Mouse (Mus musculus) midbrain, embryonic 10.5 days (tissue): Measurements from ENCODE around the gene Gxylt1. TPM values are rescaled to one million over a fixed set of nuclear protein-coding genes. Genes with fewer than 3 reads are reported as not detected.
"Not testable (repeated sequence)": the region's sequence is repeated elsewhere in the genome, so short reads cannot be mapped to it uniquely, and the experiment has no call there.

Source experiments
- DNase-seq: peaks from one replicate; pipeline ENCODE4 v3.0.0-alpha.2; 2017; ENCODE audit warnings: low spot score
- H3K27ac ChIP-seq: fragments of 300-500 bp; sonication (generic); replicated peaks from 2 replicates; pipeline ENCODE4 v1.5.1; 2016; ENCODE audit warnings: mild to moderate bottlenecking
- H3K27me3 ChIP-seq: fragments of 300-500 bp; sonication (generic); 2 replicates; pipeline ENCODE4 v1.6.1; 2016; ENCODE audit warnings: low read depth, mild to moderate bottlenecking; ENCODE audit not compliant: poor library complexity, severe bottlenecking
- H3K36me3 ChIP-seq: fragments of 300-500 bp; sonication (generic); 2 replicates; pipeline ENCODE4 v1.6.1; 2016; ENCODE audit warnings: mild to moderate bottlenecking, moderate library complexity
- H3K4me1 ChIP-seq: fragments of 300-500 bp; sonication (generic); 2 replicates; pipeline ENCODE4 v1.6.1; 2016
- H3K4me3 ChIP-seq: fragments of 300-500 bp; sonication (generic); 2 replicates; pipeline ENCODE4 v1.5.1; 2016; ENCODE audit warnings: mild to moderate bottlenecking, moderate library complexity
- H3K9me3 ChIP-seq: fragments of 300-500 bp; sonication (generic); replicated peaks from 2 replicates; pipeline ENCODE4 v1.6.1; 2016; ENCODE audit warnings: mild to moderate bottlenecking
- WGBS: fragments of 180-500 bp; shearing (Covaris S2); methylation state at CpG from one replicate; pipeline ENCODE4 v1.1.7; 2016; 5-methylcytosine and 5-hydroxymethylcytosine counted together
- polyA plus RNA-seq: library from polyadenylated mRNA; unstranded; fragments of >200 nt; fragmentation: Nextera tagmentation; extraction: Ambion mirVana; gene quantifications from 2 replicates; pipeline ENCODE4 v1.2.1, GENCODE M21; 2016

The Gxylt1 gene
- polyA plus RNA-seq, 1 experiment from 2014 or later = 12.8 TPM

- WGBS = 89% methylated on average over 8 of the region's 8 CpGs
- no peak for DNase-seq
- peaks cover 51% of the 10 kb centered on the region for H3K36me3 ChIP-seq
- no peaks in the 10 kb centered on the region for H3K4me1 ChIP-seq
- H3K4me3 ChIP-seq = no peak overlapping the region
- no peaks in the 10 kb centered on the region for H3K9me3 ChIP-seq
- H3K27me3 ChIP-seq = no peaks in the 10 kb centered on the region
- no peak overlapping the region for H3K27ac ChIP-seq
Measured at GRCm38 (mm10) chr15:93259933-93260332, 15.0 kb downstream of the Gxylt1 start.

DNA sequence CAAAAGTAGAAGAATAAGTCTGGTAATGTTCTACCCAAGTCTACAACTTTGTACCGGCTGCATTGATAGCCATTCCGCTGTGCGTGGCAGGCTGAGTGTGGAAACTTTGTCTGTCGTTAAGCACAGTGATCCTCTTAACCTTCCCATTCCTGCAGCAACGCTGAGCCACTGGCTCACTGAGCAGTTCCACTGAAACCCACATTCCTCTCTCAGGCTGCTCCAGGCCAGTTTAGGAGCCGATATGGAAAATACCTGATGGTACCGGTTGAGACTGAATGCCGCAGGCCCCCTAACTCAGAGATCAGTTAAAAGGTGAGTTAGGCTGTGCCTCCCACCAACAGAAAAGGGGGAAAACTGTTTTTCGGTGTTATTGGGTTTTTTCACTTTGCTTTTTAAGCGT, 19.7 kb downstream of the Gxylt1 start:
- Histone ChIP-seq H3K36me3 (peaks cover 77% of the 10 kb centered on the region), H3K9me3 (no peaks in the 10 kb centered on the region), H3K27ac (no peak overlapping the region), H3K4me1 (no peaks in the 10 kb centered on the region), H3K27me3 (no peaks in the 10 kb centered on the region), H3K4me3 (no peak overlapping the region)
- no peak for DNase-seq
- WGBS = 72% methylated on average over 10 of the region's 10 CpGs

DNA sequence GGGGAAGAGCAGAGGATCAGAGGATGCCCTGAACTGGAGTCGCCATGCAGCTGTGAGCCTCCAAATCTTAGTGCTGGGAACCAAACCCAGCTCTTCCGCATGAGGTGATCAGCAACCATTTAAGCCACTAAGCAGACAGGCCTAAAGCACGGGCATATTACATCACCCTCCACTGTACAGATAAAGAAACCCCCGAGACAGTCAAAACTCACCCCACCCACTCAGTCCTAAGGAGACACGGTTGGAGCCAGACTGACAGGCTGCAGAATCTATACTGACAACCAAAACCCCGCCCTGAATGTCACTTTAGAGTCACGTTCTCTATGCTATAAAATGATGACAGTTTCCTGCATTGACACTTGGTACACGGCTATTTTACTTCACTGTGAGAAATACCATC, 21.8 kb downstream of the Gxylt1 start:
- DNase-seq = no peak
- Histone ChIP-seq H3K4me1 (no peaks in the 10 kb centered on the region), H3K27me3 (no peaks in the 10 kb centered on the region), H3K4me3 (no peak overlapping the region), H3K36me3 (peaks cover 80% of the 10 kb centered on the region), H3K9me3 (no peaks in the 10 kb centered on the region), H3K27ac (no peak overlapping the region)
- WGBS = 89% methylated on average over 8 of the region's 8 CpGs

DNA sequence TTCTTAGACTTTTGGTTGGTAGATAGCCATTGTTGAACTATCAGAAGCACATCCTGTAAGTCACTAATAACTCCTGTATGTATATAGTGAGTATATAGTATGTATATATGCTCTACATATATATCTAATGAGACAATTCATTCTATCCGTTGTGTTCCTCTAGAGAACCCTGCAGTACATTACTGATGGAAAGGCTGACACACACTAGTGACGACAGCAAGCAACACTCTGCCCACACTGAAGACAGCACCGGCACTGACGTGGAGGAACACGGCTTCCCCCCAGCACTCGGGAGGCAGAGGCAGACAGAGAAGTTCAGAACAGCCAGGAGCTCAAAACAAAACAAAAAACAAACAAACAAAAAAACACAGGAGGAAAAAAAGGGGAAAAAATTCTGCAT, 22.6 kb downstream of the Gxylt1 start:
- Histone ChIP-seq H3K9me3 (no peaks in the 10 kb centered on the region), H3K4me1 (no peaks in the 10 kb centered on the region), H3K27me3 (no peaks in the 10 kb centered on the region), H3K36me3 (peaks cover 80% of the 10 kb centered on the region), H3K27ac (no peak overlapping the region), H3K4me3 (no peak overlapping the region)
- no peak for DNase-seq
- WGBS = 91% methylated on average over 6 of the region's 6 CpGs

- Histone ChIP-seq H3K27me3 (no peaks in the 10 kb centered on the region), H3K4me1 (no peaks in the 10 kb centered on the region), H3K4me3 (no peak overlapping the region), H3K27ac (no peak overlapping the region), H3K36me3 (peaks cover 80% of the 10 kb centered on the region), H3K9me3 (no peaks in the 10 kb centered on the region)
- 83% methylated on average over 13 of the region's 13 CpGs for WGBS
- no peak for DNase-seq
Measured at GRCm38 (mm10) chr15:93251553-93252250, 23.3 kb downstream of the Gxylt1 start.

DNA sequence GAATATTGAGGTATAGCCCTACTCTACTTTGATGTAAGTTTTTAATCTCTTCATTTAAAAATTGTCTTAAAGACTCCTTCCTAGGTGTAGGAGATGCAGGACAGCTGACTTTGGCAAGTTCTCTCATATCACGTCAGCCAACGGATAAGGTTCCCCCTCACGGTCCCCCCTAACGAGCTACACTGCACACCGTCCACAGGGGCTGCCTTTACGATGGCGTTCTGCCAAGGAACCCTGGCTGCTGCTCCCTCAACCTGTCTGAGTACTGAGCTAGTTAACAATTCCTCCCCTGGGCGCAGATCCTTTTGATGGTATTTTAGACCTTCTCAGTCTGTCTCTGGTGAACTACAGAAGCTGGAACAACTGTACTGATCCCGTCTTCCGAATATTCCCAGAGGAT, 31.8 kb downstream of the Gxylt1 start:
- Histone ChIP-seq H3K36me3 (peaks cover 92% of the 10 kb centered on the region), H3K27me3 (no peaks in the 10 kb centered on the region), H3K4me3 (no peak overlapping the region), H3K27ac (no peak overlapping the region), H3K9me3 (peaks cover 7% of the 10 kb centered on the region; the same call in 1 of the 2 replicates), H3K4me1 (no peaks in the 10 kb centered on the region)
- no peak for DNase-seq
- WGBS = 95% methylated on average over 10 of the region's 10 CpGs

- DNase-seq, H3K4me1 ChIP-seq, H3K27ac ChIP-seq, H3K4me3 ChIP-seq, H3K27me3 ChIP-seq: not testable (repeated sequence)
- 97% methylated on average over 10 of the region's 10 CpGs for WGBS
- peaks cover 48% of the 10 kb centered on the region for H3K36me3 ChIP-seq
- H3K9me3 ChIP-seq = peaks cover 29% of the 10 kb centered on the region
Measured at GRCm38 (mm10) chr15:93236456-93236855, 38.5 kb downstream of the Gxylt1 start.

DNA sequence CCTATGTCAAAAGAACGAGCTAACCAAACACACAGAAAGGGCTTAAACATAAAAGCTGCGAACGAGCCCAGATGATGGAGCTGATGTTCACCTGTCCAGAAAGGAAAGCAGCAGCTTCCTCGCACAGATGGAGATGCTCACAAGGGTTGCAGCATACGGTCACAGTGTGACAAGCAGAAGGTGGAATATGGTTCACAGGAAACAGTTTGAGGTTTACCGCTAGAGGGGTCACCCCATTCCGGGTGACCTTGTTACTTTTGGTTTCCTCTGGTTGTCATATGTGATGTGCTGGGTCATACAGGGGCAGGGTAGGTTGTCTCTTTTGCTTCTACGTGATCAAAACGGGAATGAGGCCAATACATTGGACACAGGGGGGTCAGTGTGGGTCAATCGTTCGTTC, 46.0 kb downstream of the Gxylt1 start:
- H3K27ac ChIP-seq = no peak overlapping the region
- 89% methylated on average over 11 of the region's 11 CpGs for WGBS
- no peaks in the 10 kb centered on the region for H3K36me3 ChIP-seq
- no peak for DNase-seq
- no peaks in the 10 kb centered on the region for H3K4me1 ChIP-seq
- H3K27me3 ChIP-seq = no peaks in the 10 kb centered on the region
- H3K4me3 ChIP-seq = no peak overlapping the region
- 0 out of 2 replicates have a peak, but pooled peaks cover 7% of the 10 kb centered on the region for H3K9me3 ChIP-seq

GRCm38 (mm10) chr15:93228375-93228774, 46.6 kb downstream of the Gxylt1 start:
- WGBS = 96% methylated on average over 10 of the region's 10 CpGs
- Histone ChIP-seq H3K27me3 (no peaks in the 10 kb centered on the region), H3K27ac (no peak overlapping the region), H3K9me3 (0 out of 2 replicates have a peak, but pooled peaks cover 4% of the 10 kb centered on the region), H3K4me3 (no peak overlapping the region), H3K4me1 (no peaks in the 10 kb centered on the region), H3K36me3 (no peaks in the 10 kb centered on the region)
- no peak for DNase-seq

- H3K27ac ChIP-seq = no peak overlapping the region
- no peaks in the 10 kb centered on the region for H3K9me3 ChIP-seq
- 28% methylated on average over 6 of the region's 6 CpGs for WGBS
- no peaks in the 10 kb centered on the region for H3K36me3 ChIP-seq
- no peaks in the 10 kb centered on the region for H3K4me1 ChIP-seq
- no peaks in the 10 kb centered on the region for H3K27me3 ChIP-seq
- DNase-seq = peak; percentile 44
- no peak overlapping the region for H3K4me3 ChIP-seq
Measured at GRCm38 (mm10) chr15:93227764-93228079, 47.3 kb downstream of the Gxylt1 start.

DNA sequence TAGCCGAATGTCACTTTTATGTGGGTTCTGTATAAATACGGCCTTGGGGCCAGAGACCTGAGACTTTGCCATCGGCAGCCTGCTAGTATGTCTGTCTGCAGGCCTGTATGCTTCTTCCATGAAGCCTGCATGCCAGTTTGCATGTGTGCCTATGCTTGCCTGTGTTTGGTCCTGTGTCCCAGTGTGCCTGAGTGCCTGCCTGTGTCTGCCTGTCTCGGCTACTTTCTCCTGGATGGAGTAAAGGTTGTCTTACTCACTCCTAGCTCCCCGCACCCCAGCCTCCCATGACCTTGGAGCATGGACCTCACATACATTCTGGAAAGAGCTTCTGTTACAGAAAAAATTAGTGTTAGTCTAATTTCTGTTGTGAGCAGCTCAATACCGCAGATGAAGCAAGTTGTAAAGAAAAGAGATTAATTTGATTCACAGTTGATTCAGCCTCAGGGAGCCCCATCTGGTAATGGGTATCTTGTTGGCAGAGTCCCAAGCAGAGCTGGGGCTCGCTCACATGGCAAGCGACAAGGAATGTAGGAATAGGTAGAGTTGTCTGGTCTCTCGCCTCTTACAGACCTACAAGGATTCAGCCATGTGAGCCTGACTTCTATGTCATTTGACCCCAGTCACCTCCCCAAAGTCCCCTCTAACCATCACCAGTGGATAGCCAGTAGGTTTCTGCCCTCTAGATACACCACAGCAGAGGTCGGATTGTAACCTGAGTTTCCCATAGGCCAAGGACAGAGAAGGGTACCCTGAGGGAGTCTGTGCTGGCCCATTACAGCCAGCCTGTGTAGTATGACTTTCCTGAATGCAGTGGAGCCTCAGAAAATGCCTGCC, 47.8 kb downstream of the Gxylt1 start:
- Histone ChIP-seq H3K27ac (no peak overlapping the region), H3K36me3 (no peaks in the 10 kb centered on the region), H3K9me3 (no peaks in the 10 kb centered on the region), H3K4me3 (no peak overlapping the region), H3K4me1 (no peaks in the 10 kb centered on the region), H3K27me3 (no peaks in the 10 kb centered on the region)
- 91% methylated on average over 10 of the region's 10 CpGs for WGBS
- no peak for DNase-seq

DNA sequence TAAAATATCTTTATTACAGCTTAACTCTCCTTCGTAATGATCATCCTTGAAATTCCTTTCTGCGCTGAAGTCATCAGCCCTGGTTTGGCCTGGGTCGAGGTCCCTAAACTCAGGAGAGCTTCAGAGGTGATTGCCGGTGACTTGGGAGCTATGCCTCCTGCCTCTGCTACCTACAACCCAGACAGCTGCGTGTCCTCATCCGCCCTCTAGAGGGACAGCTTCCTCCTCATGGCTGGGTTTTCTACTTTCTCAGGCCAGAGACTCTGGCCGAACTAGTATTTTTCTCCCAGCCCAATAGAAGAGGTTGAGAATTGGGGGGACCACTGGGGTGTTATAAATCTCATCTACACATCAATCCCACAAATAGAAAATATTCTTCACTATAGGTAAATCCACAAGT, 52.5 kb downstream of the Gxylt1 start:
- Histone ChIP-seq H3K36me3 (no peaks in the 10 kb centered on the region), H3K9me3 (no peaks in the 10 kb centered on the region), H3K27ac (no peak overlapping the region), H3K4me1 (no peaks in the 10 kb centered on the region), H3K27me3 (no peaks in the 10 kb centered on the region), H3K4me3 (no peak overlapping the region)
- DNase-seq = no peak
- 55% methylated on average over 7 of the region's 7 CpGs for WGBS

DNA sequence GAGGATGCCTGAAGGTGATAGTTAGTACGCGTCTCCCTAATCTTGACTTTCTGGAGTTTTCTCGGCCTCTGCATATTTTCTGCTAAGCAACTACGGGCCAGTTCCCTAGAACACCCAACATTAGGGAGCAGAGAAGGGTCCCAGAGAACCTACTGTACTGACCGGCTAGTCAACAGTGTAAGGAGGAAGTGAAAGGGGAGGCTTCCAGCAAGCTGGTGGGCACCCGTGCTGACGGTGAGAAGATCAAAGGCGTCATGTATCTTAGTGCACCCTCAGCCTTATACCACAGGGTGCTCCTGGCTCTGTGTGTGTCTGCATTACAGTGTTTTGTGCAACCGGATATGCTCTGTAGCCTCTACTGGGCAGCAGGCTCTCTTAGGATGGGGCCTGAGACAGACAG, 62.4 kb downstream of the Gxylt1 start:
- Histone ChIP-seq H3K9me3 (no peaks in the 10 kb centered on the region), H3K4me3 (no peak overlapping the region), H3K4me1 (peaks cover 14% of the 10 kb centered on the region; the same call in 1 of the 2 replicates), H3K27ac (no peak overlapping the region), H3K36me3 (no peaks in the 10 kb centered on the region), H3K27me3 (peaks cover 17% of the 10 kb centered on the region)
- WGBS = 90% methylated on average over 9 of the region's 9 CpGs
- no peak for DNase-seq
